Mouse (Mus musculus): ENCODE measurements around the gene Mical3.

GRCm38 (mm10) chr6:121156030-121156429, 25.2 kb upstream of the Mical3 start:
- TF ChIP-seq MAFK (IDR thresholded peaks at IDR 0.05; ENCODE audit: insufficient read depth, low read depth, low read length) (no peak), ZNF384 (IDR thresholded peaks at IDR 0.05; ENCODE audit: low read depth, low read length) (no peak), CHD2 (IDR thresholded peaks at IDR 0.05; ENCODE audit: low read depth, low read length) (no peak), ZC3H11A (IDR thresholded peaks at IDR 0.05; ENCODE audit: borderline replicate concordance, low read depth, low read length) (no peak), HCFC1 (IDR thresholded peaks at IDR 0.05; ENCODE audit: borderline replicate concordance, insufficient read depth, low read length) (no peak)

Measured in ES-E14 (cell line).